Mouse (Mus musculus): Measurements from ENCODE around the gene Fam20c. TPM values are rescaled to one million over a fixed set of nuclear protein-coding genes. Genes with fewer than 3 reads are reported as not detected.

The Fam20c gene
- polyA plus RNA-seq, 1 experiment from 2014 or later: 162 TPM

- Histone ChIP-seq H3K79me2 (ENCODE audit: inconsistent target) (no peaks in the 10 kb centered on the region), H3K36me3 (ENCODE audit: inconsistent target) (no peaks in the 10 kb centered on the region), H3K4me3 (ENCODE audit: inconsistent target) (no peak overlapping the region), H3K27ac (no peak overlapping the region)
- 47% methylated on average over 9 of the region's 9 CpGs for WGBS (ENCODE audit: missing documents)
Observed at GRCm38 (mm10) chr5:138857010-138857617, 102.8 kb downstream of the Fam20c start.

- 87% methylated on average over 10 of the region's 13 CpGs for WGBS (ENCODE audit: missing documents)
- no peak overlapping the region for H3K4me3 ChIP-seq (ENCODE audit: inconsistent target)
Observed at GRCm38 (mm10) chr5:138857811-138858251, 103.5 kb downstream of the Fam20c start.

More at GRCm38 (mm10) chr5:138857811-138858251, 103.5 kb downstream of the Fam20c start:
- Histone ChIP-seq H3K79me2 (ENCODE audit: inconsistent target) (no peaks in the 10 kb centered on the region), H3K36me3 (ENCODE audit: inconsistent target) (no peaks in the 10 kb centered on the region), H3K27ac (no peak overlapping the region)

Other genes with a start within 250 kb of the Fam20c start
- not detected in 3 replicates for gene 1700123K08Rik, start 189.8 kb upstream of the Fam20c start, polyA plus RNA-seq (2018)
- 13.6 to 26.8 TPM (median 19.3 TPM) in 3 replicates for gene Zfp68, start 134.8 kb upstream of the Fam20c start, polyA plus RNA-seq (2018)
- 3.5 to 5.2 TPM (median 3.9 TPM) in 3 replicates for gene A430033K04Rik, start 131.7 kb upstream of the Fam20c start, polyA plus RNA-seq (2018)
- not detected in 3 replicates for gene Gm5294, start 65.6 kb downstream of the Fam20c start, polyA plus RNA-seq (2018)
- gene Pdgfa, start 242.9 kb downstream of the Fam20c start, polyA plus RNA-seq (2018): 6.6 to 17.3 TPM (median 13.6 TPM) in 3 replicates

Measured in macrophage (primary cell).